Mouse (Mus musculus) lung, postnatal 0 days (tissue): ENCODE measurements at regions not wholly inside any gene's neighbourhood (a gene's known extent, or its start where the extent isn't known, plus 50 kb on each side); places are given as distances from the start of the nearest gene placed in this dataset.

Source experiments
- ATAC-seq: fragments of 200-750 bp; cut with Nextera tagmentation; 2 replicates; pipeline ENCODE4 v1.8.0; 2017; ENCODE audit warnings: moderate library complexity
- DNase-seq: peaks from one replicate; pipeline ENCODE4 v3.0.0-alpha.2; 2016; ENCODE audit warnings: low spot score
- H3K27ac ChIP-seq: fragments of 300-500 bp; sonication (generic); 2 replicates; pipeline ENCODE4 v1.5.1; 2014; ENCODE audit warnings: antibody characterized with exemption, mild to moderate bottlenecking, low read length, mixed read lengths
- H3K27me3 ChIP-seq: fragments of 300-500 bp; sonication (generic); replicated peaks from 2 replicates; pipeline ENCODE4 v1.6.1; 2014; ENCODE audit warnings: low read length, mixed read lengths; ENCODE audit not compliant: insufficient read depth
- H3K36me3 ChIP-seq: fragments of 300-500 bp; sonication (generic); 2 replicates; pipeline ENCODE4 v1.6.1; 2014; ENCODE audit warnings: low read length, mixed read lengths; ENCODE audit not compliant: insufficient read depth
- H3K4me1 ChIP-seq: fragments of 300-500 bp; sonication (generic); 2 replicates; pipeline ENCODE4 v1.6.1; 2014; ENCODE audit warnings: antibody characterized with exemption, low read depth, low read length, mixed read lengths; ENCODE audit not compliant: insufficient read depth
- H3K4me2 ChIP-seq: fragments of 300-500 bp; sonication (generic); replicated peaks from 2 replicates; pipeline ENCODE4 v1.6.1; 2014; ENCODE audit warnings: low read depth, mild to moderate bottlenecking, low read length, moderate library complexity, mixed read lengths
- H3K4me3 ChIP-seq: fragments of 300-500 bp; sonication (generic); 2 replicates; pipeline ENCODE4 v1.5.1; 2014; ENCODE audit warnings: low read depth, low read length
- H3K9ac ChIP-seq: fragments of 300-500 bp; sonication (generic); replicated peaks from 2 replicates; pipeline ENCODE4 v1.6.1; 2014; ENCODE audit warnings: low read depth, mild to moderate bottlenecking
- H3K9me3 ChIP-seq: fragments of 300-500 bp; sonication (generic); 2 replicates; pipeline ENCODE4 v1.6.1; 2016; ENCODE audit warnings: low read length, mixed read lengths
- CTCF ChIP-seq: IDR thresholded peaks from 2 replicates; pipeline ENCODE4 v1.5.1; 2016; ENCODE audit warnings: antibody characterized with exemption, mild to moderate bottlenecking
- EP300 ChIP-seq: IDR thresholded peaks from 2 replicates; pipeline ENCODE4 v1.6.1; 2016; ENCODE audit warnings: antibody characterized with exemption, mild to moderate bottlenecking, control low read depth
- WGBS: fragments of 180-500 bp; shearing (Covaris S2); extraction: QIAGEN DNeasy Blood & Tissue Kit; methylation state at CpG from one replicate; pipeline ENCODE4 v1.1.7; 2014; 5-methylcytosine and 5-hydroxymethylcytosine counted together

DNA sequence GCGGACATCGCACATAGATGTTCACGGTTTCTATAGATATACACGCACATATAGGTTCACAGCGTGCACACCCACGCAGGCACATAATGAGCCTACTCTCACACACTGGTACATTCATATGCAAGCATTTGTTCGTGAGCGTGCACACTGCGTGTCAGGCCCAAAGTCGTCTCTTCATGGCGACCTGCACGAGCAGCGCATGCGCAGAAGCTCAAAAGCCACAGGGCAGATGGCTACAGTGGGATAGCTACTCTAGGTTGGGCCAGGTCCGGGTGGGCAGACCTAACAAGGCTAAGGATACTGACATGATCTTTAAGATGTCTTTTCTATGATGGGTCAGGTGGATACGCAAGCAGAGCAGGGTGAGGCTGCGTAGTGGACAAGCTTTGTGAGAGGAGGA lies 63.9 kb downstream of the Sik1 start:
- DNase-seq (no peak), ATAC-seq (no peak)
- peaks cover 10% of the 10 kb centered on the region; the same call in 1 of the 2 replicates for H3K4me1 ChIP-seq
- H3K4me3 ChIP-seq: no peak overlapping the region
- no peak overlapping the region for H3K9ac ChIP-seq
- H3K27me3 ChIP-seq: no peaks in the 10 kb centered on the region
- H3K9me3 ChIP-seq: no peaks in the 10 kb centered on the region
- H3K27ac ChIP-seq: no peak overlapping the region
- no peak overlapping the region for H3K4me2 ChIP-seq
- H3K36me3 ChIP-seq: no peaks in the 10 kb centered on the region
- TF ChIP-seq EP300 (no peak), CTCF (no peak)
- 97% methylated on average over 17 of the region's 17 CpGs for WGBS

DNA sequence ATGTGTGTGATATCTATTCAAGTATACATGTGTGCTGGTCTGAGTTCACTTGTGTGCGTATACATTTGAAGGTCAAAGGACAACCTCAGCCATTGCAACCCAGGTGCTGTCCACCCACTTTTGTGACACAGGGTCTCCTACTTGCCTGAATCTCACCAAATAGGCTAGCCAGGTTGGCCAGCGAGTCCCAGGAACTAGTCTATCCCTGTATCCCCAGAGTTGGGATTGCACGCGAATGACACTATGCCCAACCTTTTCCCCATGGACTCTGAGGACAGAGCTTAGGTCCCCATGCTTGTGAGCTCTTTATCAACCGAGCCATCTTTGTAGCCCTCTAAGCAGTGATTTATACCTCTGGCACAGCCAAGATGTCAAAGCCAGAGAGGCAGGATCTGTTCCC lies 62.6 kb downstream of the Sik1 start:
- WGBS: 79% methylated on average over 5 of the region's 5 CpGs
- TF ChIP-seq CTCF (no peak), EP300 (no peak)
- ATAC-seq (no peak), DNase-seq (no peak)
- H3K36me3 ChIP-seq: no peaks in the 10 kb centered on the region
- H3K4me3 ChIP-seq: no peak overlapping the region
- H3K9ac ChIP-seq: no peak overlapping the region
- H3K27ac ChIP-seq: 0 out of 2 replicates have a peak overlapping the region, but pooled peaks have one; percentile 1
- peaks cover 10% of the 10 kb centered on the region; the same call in 1 of the 2 replicates for H3K4me1 ChIP-seq
- no peak overlapping the region for H3K4me2 ChIP-seq
- H3K27me3 ChIP-seq: no peaks in the 10 kb centered on the region
- H3K9me3 ChIP-seq: no peaks in the 10 kb centered on the region

DNA sequence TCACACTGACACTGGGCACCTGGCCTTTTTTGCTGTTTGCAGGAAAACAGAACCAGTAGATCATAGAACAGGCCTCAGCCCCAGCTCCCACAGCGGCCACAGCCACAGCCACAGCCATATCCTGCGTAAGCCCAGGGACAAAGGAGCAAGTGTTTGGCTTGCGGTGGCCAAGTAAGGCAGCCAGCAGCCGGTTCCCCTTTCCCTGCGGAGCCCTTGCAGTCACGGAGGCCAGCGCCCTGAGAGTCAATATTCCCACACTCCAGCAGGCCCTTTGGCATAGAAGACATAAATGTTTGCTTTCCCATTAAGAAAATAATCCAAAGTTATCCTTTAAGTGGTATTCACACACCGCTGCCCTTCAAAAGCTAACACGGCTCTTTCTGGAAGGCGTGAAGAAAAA lies 62.1 kb downstream of the Sik1 start:
- no peaks in the 10 kb centered on the region for H3K36me3 ChIP-seq
- H3K27me3 ChIP-seq: no peaks in the 10 kb centered on the region
- TF ChIP-seq CTCF (no peak), EP300 (no peak)
- 0 out of 2 replicates have a peak overlapping the region, but pooled peaks have one; percentile 51 for H3K27ac ChIP-seq
- H3K9ac ChIP-seq: no peak overlapping the region
- peaks cover 10% of the 10 kb centered on the region; the same call in 1 of the 2 replicates for H3K4me1 ChIP-seq
- peak; percentile 88 for DNase-seq
- H3K4me3 ChIP-seq: no peak overlapping the region
- ATAC-seq: peak; percentile 66
- H3K9me3 ChIP-seq: no peaks in the 10 kb centered on the region
- H3K4me2 ChIP-seq: no peak overlapping the region
- 44% methylated on average over 10 of the region's 10 CpGs for WGBS

DNA sequence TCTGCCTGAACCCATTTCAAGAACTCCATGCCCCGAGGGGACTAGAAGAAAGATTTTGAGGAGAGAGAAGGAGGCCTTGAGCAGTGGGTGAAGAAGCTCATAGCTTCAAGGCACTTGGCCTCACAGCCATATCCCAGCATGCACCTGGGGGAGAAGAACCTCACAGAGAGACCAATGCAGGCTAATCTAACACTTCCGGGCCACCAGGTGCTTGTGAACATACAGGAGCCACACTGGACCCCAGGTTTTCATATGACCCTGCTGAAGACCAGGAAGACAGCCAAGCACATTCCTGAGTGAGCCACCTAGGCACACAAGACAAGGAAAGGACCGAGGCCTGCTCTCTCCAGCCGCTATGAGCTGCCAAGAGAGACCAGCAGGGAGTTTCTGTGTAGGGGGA lies 61.6 kb downstream of the Sik1 start:
- Histone ChIP-seq H3K27me3 (no peaks in the 10 kb centered on the region), H3K27ac (peak overlapping the region; percentile 51; the same call in 1 of the 2 replicates), H3K9ac (no peak overlapping the region), H3K4me1 (peaks cover 10% of the 10 kb centered on the region; the same call in 1 of the 2 replicates), H3K36me3 (no peaks in the 10 kb centered on the region), H3K4me3 (no peak overlapping the region), H3K4me2 (no peak overlapping the region), H3K9me3 (no peaks in the 10 kb centered on the region)
- ATAC-seq: no peak
- 46% methylated on average over 4 of the region's 4 CpGs for WGBS
- no peak for TF ChIP-seq CTCF
- no peak for TF ChIP-seq EP300
- DNase-seq: no peak
